Mouse (Mus musculus) brain, embryonic 14.5 days (tissue): ENCODE data around the gene Daam2.

Experiments
- CTCF ChIP-seq: fragments of 200-500 bp; IDR thresholded peaks from 2 replicates; pipeline ENCODE4 v1.5.1; 2012; ENCODE audit warnings: inconsistent platforms, mild to moderate bottlenecking, moderate library complexity, borderline replicate concordance; ENCODE audit not compliant: insufficient read depth, insufficient read length; ENCODE audit errors: extremely low read depth
- POLR2A ChIP-seq: fragments of 200-500 bp; IDR thresholded peaks from 2 replicates; pipeline ENCODE4 v1.6.1; 2012; ENCODE audit warnings: mild to moderate bottlenecking, inconsistent platforms, borderline replicate concordance; ENCODE audit not compliant: poor library complexity, insufficient read depth, insufficient read length, severe bottlenecking; ENCODE audit errors: extremely low read depth

DNA sequence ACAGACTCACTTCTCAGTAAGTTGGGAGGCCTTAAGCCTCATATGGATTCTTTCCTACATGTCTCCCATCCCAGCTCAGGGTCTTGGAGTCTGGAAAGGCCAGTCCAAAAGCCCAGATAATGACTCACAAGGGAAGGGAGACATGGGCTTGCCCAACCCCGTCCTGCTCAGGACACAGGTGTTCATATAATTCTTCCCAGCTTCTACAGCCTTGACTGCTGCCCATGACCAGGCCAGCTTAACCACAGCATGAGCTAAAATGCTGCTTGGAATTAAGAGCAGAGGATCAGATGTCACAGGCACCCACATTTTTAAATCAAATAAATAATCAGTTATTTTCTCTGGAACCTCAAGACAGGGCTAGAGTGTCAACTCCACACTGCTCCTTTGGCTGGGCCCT is 89.0 kb downstream of the Daam2 start:
- TF ChIP-seq CTCF (no peak), POLR2A (no peak)
